10 mouse cellular contexts compared by ENCODE assay signal in the genomic region with DNA sequence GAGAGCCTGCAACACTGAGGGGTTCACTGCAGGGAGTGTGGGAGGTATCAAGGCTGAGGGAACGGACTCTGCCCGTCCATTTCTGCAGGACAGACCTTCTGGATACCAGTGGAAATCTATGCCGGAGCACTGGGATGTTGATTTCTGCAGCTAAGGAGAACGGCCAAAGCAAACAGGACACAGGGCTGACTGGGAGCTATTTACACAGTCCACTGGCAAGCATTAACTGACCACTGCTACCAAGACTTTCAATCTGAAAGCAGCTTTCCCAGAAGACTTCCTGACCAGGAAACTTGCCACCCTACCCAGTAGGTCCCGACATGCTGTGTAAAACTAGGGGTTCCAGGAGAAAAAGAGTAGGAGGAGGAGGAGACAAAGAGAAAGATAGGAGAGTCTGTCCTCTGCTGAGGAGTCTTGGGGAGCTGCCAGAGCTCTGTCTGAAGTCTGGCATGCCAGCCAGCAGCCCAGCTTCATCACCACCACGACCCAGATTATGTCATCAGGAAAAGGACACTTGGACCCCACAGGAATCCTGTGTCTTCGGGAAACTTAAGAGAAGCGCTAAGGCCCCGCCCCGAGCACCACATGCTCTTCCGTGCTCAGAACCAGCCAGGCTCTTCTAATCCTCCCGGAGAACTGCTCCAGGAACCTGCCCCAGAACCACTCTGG. TPM values are rescaled to one million over a fixed set of nuclear protein-coding genes. Genes with fewer than 3 reads are reported as not detected.
A peak's percentile ranks its signal among the peaks of the same experiment; 100 is the strongest.
DNase-seq lines count a peak whose midpoint lies in the region; ATAC-seq and TF ChIP-seq lines count a peak whose summit lies in the region.
"Had no signal": no experiment of that assay in that cellular context is flagged by ENCODE, and none has a peak within 500 bp of the region (broad histone marks: within the 10 kb centered on the region; RNA-seq: fewer than 3 reads in every experiment).

No protein-coding gene starts in this region.

- H3K27ac ChIP-seq in liver, adult 2 months (replicated peaks; ENCODE audit: insufficient read depth, low read depth, low read length) = peak overlapping the region; percentile 78
- H3K27ac ChIP-seq in heart, embryonic 14.5 days (replicated peaks in 1 of 2; ENCODE audit: control insufficient read depth in 1 of 2, insufficient read depth in 1 of 2, low read depth in 2 of 2, low read length in 2 of 2) = peak overlapping the region; percentile 58 to 62; a peak in 3 of 4 replicates
- H3K27ac ChIP-seq in forebrain, embryonic 14.5 days (ENCODE audit: low read depth, low read length) = no peak overlapping the region
- H3K27ac ChIP-seq: midbrain, embryonic 10.5 days had no signal

- TF ChIP-seq POLR2A in liver, adult 2 months (IDR thresholded peaks at IDR 0.05; ENCODE audit: extremely low read depth, insufficient read depth, low read length) = no peak

- no peaks in the 10 kb centered on the region for H3K27me3 ChIP-seq in liver, adult 2 months (ENCODE audit: control insufficient read depth, insufficient read depth, low read length)
- peaks cover 60% of the 10 kb centered on the region for H3K27me3 ChIP-seq in heart, embryonic 14.5 days (ENCODE audit: control insufficient read depth, insufficient read depth, low read length)
- no peaks in the 10 kb centered on the region for H3K27me3 ChIP-seq in forebrain, embryonic 14.5 days (replicated peaks; ENCODE audit: control insufficient read depth, insufficient read depth, low read length)

- peak overlapping the region; percentile 3 for H3K9ac ChIP-seq in liver, adult 2 months (ENCODE audit: low read depth, low read length)
- 0 out of 2 replicates have a peak overlapping the region, but pooled peaks have one; percentile 5 for H3K9ac ChIP-seq in heart, embryonic 14.5 days (ENCODE audit: low read length)
- no peak overlapping the region for H3K9ac ChIP-seq in forebrain, embryonic 14.5 days (ENCODE audit: low read length)

- no peaks in the 10 kb centered on the region for H3K36me3 ChIP-seq in liver, adult 2 months (ENCODE audit: control insufficient read depth, insufficient read depth, low read length)
- H3K36me3 ChIP-seq in heart, embryonic 14.5 days (ENCODE audit: control insufficient read depth, insufficient read depth, low read length) = no peaks in the 10 kb centered on the region
- no peaks in the 10 kb centered on the region for H3K36me3 ChIP-seq in forebrain, embryonic 14.5 days (ENCODE audit: control insufficient read depth, insufficient read depth, low read length)
- H3K36me3 ChIP-seq: midbrain, embryonic 10.5 days had no signal

- H3K79me2 ChIP-seq in liver, adult 2 months (ENCODE audit: control insufficient read depth, insufficient read depth, low read length) = no peaks in the 10 kb centered on the region

- H3K4me3 ChIP-seq in liver, adult 2 months (ENCODE audit: insufficient read depth, low read depth, low read length) = no peak overlapping the region
- H3K4me3 ChIP-seq in heart, embryonic 14.5 days (ENCODE audit: control insufficient read depth in 1 of 2, insufficient read depth in 1 of 2, low read depth in 1 of 2, low read length in 2 of 2) = no peak overlapping the region
- no peak overlapping the region for H3K4me3 ChIP-seq in forebrain, embryonic 14.5 days (ENCODE audit: low read depth, low read length)
- H3K4me3 ChIP-seq: midbrain, embryonic 10.5 days had no signal

- peak overlapping the region; percentile 39 for H3K4me2 ChIP-seq in heart, embryonic 14.5 days (ENCODE audit: low read length)
- no peak overlapping the region for H3K4me2 ChIP-seq in forebrain, embryonic 14.5 days (ENCODE audit: low read length)

- no peaks in the 10 kb centered on the region for H3K9me3 ChIP-seq in heart, embryonic 14.5 days (ENCODE audit: control insufficient read depth, low read length)
- H3K9me3 ChIP-seq in forebrain, embryonic 14.5 days (replicated peaks; ENCODE audit: control insufficient read depth, low read length) = no peaks in the 10 kb centered on the region
- H3K9me3 ChIP-seq: midbrain, embryonic 10.5 days had no signal

- WGBS in liver, adult 2 months = 12% methylated on average over 12 of the region's 12 CpGs
- 41% methylated on average over 12 of the region's 12 CpGs for WGBS in heart, embryonic 14.5 days
- WGBS in forebrain, embryonic 14.5 days = 65% methylated on average over 12 of the region's 12 CpGs

- DNase-seq in cerebellum, postnatal 10 days = peak; percentile 73 to 74
- DNase-seq in cerebellum, adult 11-12 months = no peak
- DNase-seq in liver, adult 2 months (ENCODE audit: extremely low read depth, low read depth, low spot score) = peak; percentile 95
- DNase-seq in liver = no peak
- peak; percentile 27 for DNase-seq in lung, postnatal 14 days
- DNase-seq in forebrain, embryonic 14.5 days (ENCODE audit: low spot score) = no peak
- DNase-seq: right cerebral cortex, postnatal 4 days had no signal

- ATAC-seq in heart, embryonic 14.5 days (ENCODE audit: insufficient number of reproducible peaks, insufficient read depth, low FRiP score, low read depth) = peak; percentile 49; the same call in 1 of the 2 replicates
- ATAC-seq in forebrain, embryonic 14.5 days = no peak
- ATAC-seq in inflammation-experienced regulatory T-cells, adult 6 months = no peak

- H3K4me1 ChIP-seq in liver, adult 2 months (ENCODE audit: control insufficient read depth, insufficient read depth, low read length) = peaks cover 11% of the 10 kb centered on the region
- peaks cover 9 to 11% of the 10 kb centered on the region in 2 experiments for H3K4me1 ChIP-seq in heart, embryonic 14.5 days (ENCODE audit: control insufficient read depth in 2 of 2, insufficient read depth in 2 of 2, low read length in 2 of 2)
- no peaks in the 10 kb centered on the region for H3K4me1 ChIP-seq in forebrain, embryonic 14.5 days (ENCODE audit: control insufficient read depth, insufficient read depth, low read length)

- 0 out of 2 replicates have a peak, but pooled peaks have one; percentile 5 for TF ChIP-seq CTCF in liver, adult 2 months (IDR thresholded peaks at IDR 0.05; ENCODE audit: low read depth, low read length)

RNA-seq across cellular contexts. Expression of a gene that starts 2.2 kb away (rescaled TPM):
- 0.07 TPM in 1 of 2 replicates, not detected in the other for total RNA-seq in liver, adult 2 months (2014; rRNA removed)
- polyA plus RNA-seq in liver, adult 2 months (2012; rRNA removed) = 0.04 TPM in 1 of 2 replicates, not detected in the other
- polyA plus RNA-seq in heart, embryonic 14.5 days (2014; fragmentation: Nextera tagmentation; extraction: Ambion mirVana) = not detected in 2 replicates
- 0.24 and 0.33 TPM in 2 replicates for polyA plus RNA-seq in forebrain, embryonic 14.5 days (2014; fragmentation: Nextera tagmentation; extraction: Ambion mirVana)
- not detected for polyA plus RNA-seq in inflammation-experienced regulatory T-cells, adult 6 months (2017; shearing (Covaris generic))
- polyA plus RNA-seq: midbrain, embryonic 10.5 days had no signal

RNA-seq across cellular contexts. Expression of a gene that starts 23.1 kb away (rescaled TPM):
- 3.2 and 5.4 TPM in 2 replicates for total RNA-seq in liver, adult 2 months (2014; rRNA removed)
- polyA plus RNA-seq in liver, adult 2 months (2012; rRNA removed) = 13.1 and 15.2 TPM in 2 replicates
- polyA plus RNA-seq in heart, embryonic 14.5 days (2014; fragmentation: Nextera tagmentation; extraction: Ambion mirVana) = 34.3 and 37.2 TPM in 2 replicates
- polyA plus RNA-seq in forebrain, embryonic 14.5 days (2014; fragmentation: Nextera tagmentation; extraction: Ambion mirVana) = 213 and 251 TPM in 2 replicates
- 10 to 100 TPM; 10.6 to 19.4 (median 14.2) TPM for polyA plus RNA-seq in inflammation-experienced regulatory T-cells, adult 6 months (2017; shearing (Covaris generic))

RNA-seq across cellular contexts. Expression of a gene that starts 37.2 kb away (rescaled TPM):
- total RNA-seq in liver, adult 2 months (2014; rRNA removed) = 0.28 and 0.54 TPM in 2 replicates
- polyA plus RNA-seq in liver, adult 2 months (2012; rRNA removed) = 0.44 and 1.4 TPM in 2 replicates
- 0.54 and 0.63 TPM in 2 replicates for polyA plus RNA-seq in heart, embryonic 14.5 days (2014; fragmentation: Nextera tagmentation; extraction: Ambion mirVana)
- polyA plus RNA-seq in forebrain, embryonic 14.5 days (2014; fragmentation: Nextera tagmentation; extraction: Ambion mirVana) = 0.32 and 0.57 TPM in 2 replicates
- polyA plus RNA-seq in inflammation-experienced regulatory T-cells, adult 6 months (2017; shearing (Covaris generic)) = 100 to 1,000 TPM; 161 to 188 (median 171) TPM

Comparison
In these comparisons a context has a peak if more than half of its experiments do, and no peak if none do; other contexts are left out.
1. DNase-seq: peak in cerebellum, postnatal 10 days (2 of 2), liver, adult 2 months (single experiment) and lung, postnatal 14 days (single experiment); none in cerebellum, adult 11-12 months (single experiment), liver (single experiment) and forebrain, embryonic 14.5 days (single experiment).
2. RNA of a gene that starts 37.2 kb away (polyA plus RNA-seq): 161 to 188 TPM in inflammation-experienced regulatory T-cells, adult 6 months; 0.44 to 1.4 TPM in liver, adult 2 months, 0.54 to 0.63 TPM in heart, embryonic 14.5 days and 0.32 to 0.57 TPM in forebrain, embryonic 14.5 days; every median in the first group is over 10 times any median in the second.